Mouse (Mus musculus): ENCODE data around the gene Nkain1. TPM values are rescaled to one million over a fixed set of nuclear protein-coding genes. Genes with fewer than 3 reads are reported as not detected.

The Nkain1 gene
- polyA plus RNA-seq, 1 experiment = not detected

GRCm38 (mm10) chr4:130539706-130540105 lies 34.3 kb downstream of the Nkain1 start:
- 82% methylated on average over 7 of the region's 7 CpGs for WGBS
- no peak for TF ChIP-seq POLR2A (IDR thresholded peaks at IDR 0.05; ENCODE audit: insufficient read depth, low read depth, low read length)
- no peak overlapping the region for H3K27ac ChIP-seq (ENCODE audit: insufficient read depth, low read depth, low read length)
- no peak overlapping the region for H3K4me3 ChIP-seq (ENCODE audit: insufficient read depth, low read depth, low read length)
- H3K4me1 ChIP-seq (ENCODE audit: control insufficient read depth, insufficient read depth, low read length) = peaks cover 16% of the 10 kb centered on the region

DNA sequence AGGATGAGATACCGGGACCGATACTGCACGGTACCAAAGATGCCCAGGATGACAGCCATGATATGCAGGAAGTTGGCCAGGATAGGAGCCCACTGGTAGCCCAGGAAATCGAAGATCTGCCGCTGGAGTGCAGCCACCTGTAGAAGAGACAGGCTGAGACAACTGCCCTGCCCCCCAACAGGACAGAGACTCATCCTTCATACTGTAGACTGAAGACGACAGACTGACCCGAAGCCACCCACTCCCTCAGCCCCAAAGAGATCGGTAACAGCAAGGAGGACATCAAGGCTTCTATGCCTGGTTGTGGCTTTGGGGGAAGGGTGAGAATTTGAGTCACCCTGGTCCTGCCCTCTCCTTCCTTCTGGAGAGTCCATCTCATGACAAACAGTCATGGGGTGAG lies 34.9 kb downstream of the Nkain1 start:
- whole genome bisulfite sequencing = 92% methylated on average over 8 of the region's 8 CpGs
- no peak for TF ChIP-seq CTCF (IDR thresholded peaks at IDR 0.05; ENCODE audit: insufficient read depth, low read depth, low read length)
- no peak for TF ChIP-seq POLR2A (IDR thresholded peaks at IDR 0.05; ENCODE audit: insufficient read depth, low read depth, low read length)
- Histone ChIP-seq H3K4me1 (ENCODE audit: control insufficient read depth, insufficient read depth, low read length) (peaks cover 10% of the 10 kb centered on the region), H3K4me3 (ENCODE audit: insufficient read depth, low read depth, low read length) (no peak overlapping the region), H3K27ac (ENCODE audit: insufficient read depth, low read depth, low read length) (no peak overlapping the region)

DNA sequence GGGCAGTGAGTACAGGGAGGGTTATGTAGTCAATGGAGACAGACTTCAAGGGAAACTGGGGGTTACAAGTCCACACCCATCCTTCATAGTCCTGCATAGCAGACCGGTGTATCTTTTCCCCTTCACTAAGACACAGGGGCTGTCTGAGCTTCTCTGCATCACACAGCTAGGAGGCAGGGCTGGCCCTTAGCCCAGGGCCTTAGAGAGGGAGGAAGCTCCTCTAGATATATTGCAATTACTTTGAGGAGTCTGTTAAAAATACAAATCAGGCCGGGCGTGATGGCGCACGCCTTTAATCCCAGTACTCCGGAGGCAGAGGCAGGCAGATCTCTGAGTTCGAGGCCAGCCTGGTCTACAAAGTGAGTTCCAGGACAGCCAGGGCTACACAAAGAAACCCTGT lies 36.6 kb downstream of the Nkain1 start:
- Histone ChIP-seq H3K4me1 (ENCODE audit: control insufficient read depth, insufficient read depth, low read length) (peaks cover 7% of the 10 kb centered on the region; the same call in 1 of the 2 replicates), H3K27ac (ENCODE audit: insufficient read depth, low read depth, low read length) (no peak overlapping the region)

GRCm38 (mm10) chr4:130535789-130536188 lies 38.2 kb downstream of the Nkain1 start:
- 74% methylated on average over 1 of the region's 1 CpGs for WGBS
- H3K4me1 ChIP-seq (ENCODE audit: control insufficient read depth, insufficient read depth, low read length) = peaks cover 13% of the 10 kb centered on the region
- H3K27ac ChIP-seq (ENCODE audit: insufficient read depth, low read depth, low read length) = no peak overlapping the region
- TF ChIP-seq CTCF (IDR thresholded peaks at IDR 0.05; ENCODE audit: insufficient read depth, low read depth, low read length) = no peak
- TF ChIP-seq POLR2A (IDR thresholded peaks at IDR 0.05; ENCODE audit: insufficient read depth, low read depth, low read length) = no peak
- no peak overlapping the region for H3K4me3 ChIP-seq (ENCODE audit: insufficient read depth, low read depth, low read length)

More for the DNA sequence above, 36.6 kb downstream of the Nkain1 start:
- TF ChIP-seq POLR2A (IDR thresholded peaks at IDR 0.05; ENCODE audit: insufficient read depth, low read depth, low read length) (no peak), CTCF (IDR thresholded peaks at IDR 0.05; ENCODE audit: insufficient read depth, low read depth, low read length) (no peak)
- no peak overlapping the region for H3K4me3 ChIP-seq (ENCODE audit: insufficient read depth, low read depth, low read length)
- 96% methylated on average over 7 of the region's 7 CpGs for WGBS

DNA sequence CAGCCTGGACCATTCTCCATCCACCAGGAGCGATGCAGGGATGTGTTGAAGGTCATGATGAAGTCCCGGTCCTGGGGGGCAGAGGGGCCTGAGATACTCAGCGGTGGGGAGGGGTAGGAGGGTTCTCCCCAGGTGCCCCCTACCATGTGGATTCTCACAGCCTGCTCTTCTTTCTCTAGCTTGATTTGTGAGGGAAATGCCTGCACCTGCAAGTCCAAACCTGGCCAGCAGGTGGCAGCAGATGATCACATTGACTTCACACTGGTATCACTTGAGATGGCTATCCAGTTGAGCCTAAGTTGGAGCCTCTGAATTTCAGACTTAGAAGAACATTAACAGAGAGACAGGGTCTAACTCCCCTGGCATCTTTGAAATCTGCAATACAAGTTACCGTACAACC lies 40.0 kb downstream of the Nkain1 start:
- 43% methylated on average over 4 of the region's 4 CpGs for WGBS
- Histone ChIP-seq H3K4me1 (ENCODE audit: control insufficient read depth, insufficient read depth, low read length) (peaks cover 10% of the 10 kb centered on the region), H3K4me3 (ENCODE audit: insufficient read depth, low read depth, low read length) (no peak overlapping the region), H3K27ac (ENCODE audit: insufficient read depth, low read depth, low read length) (no peak overlapping the region)
- TF ChIP-seq CTCF (IDR thresholded peaks at IDR 0.05; ENCODE audit: insufficient read depth, low read depth, low read length) = peak; percentile 48; the same call in 1 of the 2 replicates
- TF ChIP-seq POLR2A (IDR thresholded peaks at IDR 0.05; ENCODE audit: insufficient read depth, low read depth, low read length) = no peak

GRCm38 (mm10) chr4:130532347-130532746 lies 41.6 kb downstream of the Nkain1 start:
- Histone ChIP-seq H3K4me1 (ENCODE audit: control insufficient read depth, insufficient read depth, low read length) (peaks cover 10% of the 10 kb centered on the region), H3K27ac (ENCODE audit: insufficient read depth, low read depth, low read length) (no peak overlapping the region), H3K4me3 (ENCODE audit: insufficient read depth, low read depth, low read length) (no peak overlapping the region)
- TF ChIP-seq CTCF (IDR thresholded peaks at IDR 0.05; ENCODE audit: insufficient read depth, low read depth, low read length) (no peak), POLR2A (IDR thresholded peaks at IDR 0.05; ENCODE audit: insufficient read depth, low read depth, low read length) (no peak)
- WGBS = 76% methylated on average over 6 of the region's 6 CpGs

GRCm38 (mm10) chr4:130531645-130532280 lies 42.2 kb downstream of the Nkain1 start:
- no peak overlapping the region for H3K27ac ChIP-seq (ENCODE audit: insufficient read depth, low read depth, low read length)
- no peak for TF ChIP-seq POLR2A (IDR thresholded peaks at IDR 0.05; ENCODE audit: insufficient read depth, low read depth, low read length)
- peak; percentile 81 for TF ChIP-seq CTCF (IDR thresholded peaks at IDR 0.05; ENCODE audit: insufficient read depth, low read depth, low read length)
- 17% methylated on average over 28 of the region's 28 CpGs for WGBS
- H3K4me1 ChIP-seq (ENCODE audit: control insufficient read depth, insufficient read depth, low read length) = peaks cover 6% of the 10 kb centered on the region
- H3K4me3 ChIP-seq (ENCODE audit: insufficient read depth, low read depth, low read length) = peak overlapping the region; percentile 21; the same call in 1 of the 2 replicates

- Histone ChIP-seq H3K27ac (ENCODE audit: insufficient read depth, low read depth, low read length) (no peak overlapping the region), H3K4me3 (ENCODE audit: insufficient read depth, low read depth, low read length) (no peak overlapping the region), H3K4me1 (ENCODE audit: control insufficient read depth, insufficient read depth, low read length) (peaks cover 6% of the 10 kb centered on the region)
- 82% methylated on average over 1 of the region's 1 CpGs for WGBS
- no peak for TF ChIP-seq POLR2A (IDR thresholded peaks at IDR 0.05; ENCODE audit: insufficient read depth, low read depth, low read length)
- no peak for TF ChIP-seq CTCF (IDR thresholded peaks at IDR 0.05; ENCODE audit: insufficient read depth, low read depth, low read length)
Measured at GRCm38 (mm10) chr4:130527804-130528203, 46.2 kb downstream of the Nkain1 start.

DNA sequence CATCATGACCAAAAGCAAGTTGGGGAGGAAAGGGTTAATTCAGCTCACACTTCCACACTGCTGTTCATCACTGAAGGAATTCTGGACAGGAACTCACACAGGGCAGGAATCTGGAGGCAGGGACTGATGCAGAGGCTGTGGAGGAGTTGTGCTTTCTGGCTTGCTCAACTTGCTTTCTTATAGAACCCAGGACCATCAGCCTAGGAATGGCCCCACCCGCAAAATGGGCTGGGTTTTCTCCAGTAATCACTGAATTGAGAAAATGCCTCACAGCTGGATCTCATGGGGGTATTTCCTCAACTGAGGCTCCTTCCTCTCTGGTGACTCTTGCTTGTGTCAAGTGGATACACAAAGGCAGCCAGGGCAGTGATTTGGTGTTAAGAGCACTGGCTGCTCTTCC lies 48.9 kb downstream of the Nkain1 start:
- no peak overlapping the region for H3K4me3 ChIP-seq (ENCODE audit: insufficient read depth, low read depth, low read length)
- H3K27ac ChIP-seq (ENCODE audit: insufficient read depth, low read depth, low read length) = no peak overlapping the region
- no peak for TF ChIP-seq CTCF (IDR thresholded peaks at IDR 0.05; ENCODE audit: insufficient read depth, low read depth, low read length)
- TF ChIP-seq POLR2A (IDR thresholded peaks at IDR 0.05; ENCODE audit: insufficient read depth, low read depth, low read length) = no peak
- H3K4me1 ChIP-seq (ENCODE audit: control insufficient read depth, insufficient read depth, low read length) = peaks cover 7% of the 10 kb centered on the region
- 62% methylated on average over 1 of the region's 1 CpGs for WGBS
